Mouse (Mus musculus) cerebellum, postnatal 10 days (tissue): ENCODE measurements around the gene Gab1.

Experiments used
- DNase-seq, 2 experiments: peaks; one replicate each; pipeline ENCODE4 v3.0.0; 2021; ENCODE audit warnings: mixed read lengths in 2 of 2

The Gab1 gene

DNA sequence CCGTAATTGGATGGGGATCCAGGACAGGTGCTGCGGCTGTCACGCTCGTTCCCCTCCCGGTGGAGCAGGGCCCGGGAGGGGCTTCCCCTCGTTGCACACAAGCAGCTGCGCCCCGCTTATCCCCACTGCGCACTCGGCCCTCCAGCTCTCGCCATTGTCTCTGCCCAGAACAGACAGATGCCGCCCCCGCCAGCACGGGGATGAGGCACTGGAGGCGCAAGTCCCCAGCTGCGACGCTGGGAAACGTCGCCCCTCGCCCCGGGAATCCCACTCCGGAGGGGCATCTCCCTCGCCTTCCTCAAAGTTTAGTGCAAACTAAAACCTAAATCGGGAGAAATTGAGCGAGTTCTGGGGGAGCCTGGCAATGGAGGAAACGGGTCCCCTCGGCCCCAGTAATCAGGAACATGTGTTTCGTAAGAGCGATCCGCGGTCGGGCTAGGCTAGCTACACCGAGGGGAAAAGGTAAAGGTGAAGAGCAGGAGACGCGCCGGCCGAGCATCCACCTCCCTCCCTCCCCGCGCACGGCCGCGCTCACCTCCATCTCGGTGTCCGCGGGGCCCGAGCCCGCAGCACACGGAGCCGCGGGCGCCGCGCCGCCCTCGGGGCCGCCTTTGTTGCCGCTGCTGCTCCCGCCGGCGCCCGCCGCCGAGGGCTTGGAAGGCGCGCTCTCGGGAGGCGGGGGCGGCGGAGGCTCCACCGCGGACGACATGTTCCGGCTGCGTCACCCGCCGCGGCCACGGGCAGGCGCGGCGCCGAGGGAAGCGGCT, 141.7 kb downstream of the Gab1 start:
- peak; percentile 76 to 78 for DNase-seq

DNA sequence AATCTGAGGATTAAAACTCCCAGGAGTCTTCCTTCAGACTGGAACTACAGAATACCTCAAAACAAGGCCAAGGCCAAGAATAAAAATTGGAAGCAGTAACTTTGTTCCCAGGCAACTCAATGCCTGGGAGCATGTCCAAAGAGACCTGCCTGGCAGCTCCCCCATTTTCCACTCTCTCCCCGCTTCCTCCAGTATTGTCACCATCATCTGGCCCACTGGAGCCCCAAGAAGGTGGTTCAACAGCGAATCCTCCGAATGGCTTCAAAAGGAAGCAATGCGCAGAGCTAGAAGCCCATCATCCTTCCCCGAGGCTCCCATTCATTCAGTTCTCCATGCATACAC, 142.3 kb downstream of the Gab1 start:
- DNase-seq = no peak

DNA sequence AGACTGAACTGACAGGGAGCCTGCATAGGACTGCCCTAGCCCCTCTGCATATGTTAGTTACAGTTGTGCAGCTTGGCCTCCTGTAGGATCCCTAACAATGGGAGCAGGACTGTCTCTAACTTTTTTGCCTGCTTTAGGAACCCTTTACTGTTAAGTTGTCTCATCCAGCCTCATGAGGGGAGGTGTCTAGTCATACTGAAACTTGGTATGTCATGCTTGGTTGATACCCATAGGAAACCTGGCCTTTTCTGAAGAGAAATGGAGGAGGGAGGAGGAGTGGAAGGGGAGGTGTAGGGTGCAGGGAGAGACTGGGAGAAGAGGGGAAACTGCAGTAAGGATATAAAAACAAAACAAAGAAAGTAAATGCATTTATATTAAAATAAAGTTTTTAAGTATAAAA, 148.0 kb downstream of the Gab1 start:
- DNase-seq = no peak

DNA sequence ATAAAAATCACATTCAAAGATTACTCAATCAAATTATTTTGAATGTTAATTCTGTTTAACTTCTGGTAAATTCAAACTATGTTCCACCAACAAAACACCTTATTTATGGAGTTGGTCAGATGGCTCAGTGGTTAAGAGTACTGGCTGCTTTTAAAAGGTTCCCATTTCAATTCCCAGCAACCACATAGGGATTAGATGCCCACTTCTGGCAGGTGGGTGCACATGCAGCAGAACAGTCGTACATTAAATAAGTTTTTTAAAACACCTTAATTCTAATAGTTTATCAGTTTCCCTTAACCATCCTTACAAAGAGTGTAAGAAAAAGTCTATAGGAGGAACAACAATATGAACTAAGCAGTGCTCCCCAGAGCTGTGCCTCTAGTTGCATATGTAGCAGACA, 165.9 kb downstream of the Gab1 start:
- DNase-seq = peak in 1 of 2 experiments; percentile 15
